Mouse (Mus musculus) embryonic facial prominence, embryonic 14.5 days (tissue): Measurements from ENCODE around the gene Ttc7b. TPM values are rescaled to one million over a fixed set of nuclear protein-coding genes. Genes with fewer than 3 reads are reported as not detected.

Experiments
- ATAC-seq: fragments of 200-750 bp; cut with Nextera tagmentation; 2 replicates; pipeline ENCODE4 v1.8.0; 2017; ENCODE audit warnings: low read depth, moderate number of reproducible peaks, moderate TSS enrichment
- DNase-seq: peaks from one replicate; pipeline ENCODE4 v3.0.0-alpha.2; 2015; ENCODE audit warnings: low spot score
- H3K27ac ChIP-seq: fragments of 300-500 bp; sonication (generic); replicated peaks from 2 replicates; pipeline ENCODE4 v1.5.1; 2014; ENCODE audit warnings: low read depth, mild to moderate bottlenecking, low read length, moderate library complexity
- H3K27me3 ChIP-seq: fragments of 300-500 bp; sonication (generic); replicated peaks from 2 replicates; pipeline ENCODE4 v1.6.1; 2014; ENCODE audit warnings: low read length; ENCODE audit not compliant: control insufficient read depth, insufficient read depth
- H3K36me3 ChIP-seq: fragments of 300-500 bp; sonication (generic); 2 replicates; pipeline ENCODE4 v1.6.1; 2014; ENCODE audit warnings: low read length, mixed read lengths; ENCODE audit not compliant: control insufficient read depth, insufficient read depth
- H3K4me1 ChIP-seq: fragments of 300-500 bp; sonication (generic); 2 replicates; pipeline ENCODE4 v1.6.1; 2014; ENCODE audit warnings: antibody characterized with exemption, low read length; ENCODE audit not compliant: control insufficient read depth, insufficient read depth
- H3K4me2 ChIP-seq: fragments of 300-500 bp; sonication (generic); 2 replicates; pipeline ENCODE4 v1.6.1; 2014; ENCODE audit warnings: low read depth, mild to moderate bottlenecking, low read length, moderate library complexity, mixed read lengths
- H3K4me3 ChIP-seq: fragments of 300-500 bp; sonication (generic); 2 replicates; pipeline ENCODE4 v1.5.1; 2014; ENCODE audit warnings: low read depth, mild to moderate bottlenecking, low read length
- H3K9ac ChIP-seq: fragments of 300-500 bp; sonication (generic); 2 replicates; pipeline ENCODE4 v1.6.1; 2014; ENCODE audit warnings: low read depth, mild to moderate bottlenecking, low read length, moderate library complexity, mixed read lengths
- H3K9me3 ChIP-seq: fragments of 300-500 bp; sonication (generic); 2 replicates; pipeline ENCODE4 v1.6.1; 2016; ENCODE audit warnings: low read length; ENCODE audit not compliant: control insufficient read depth
- WGBS: fragments of 180-500 bp; shearing (Covaris S2); extraction: QIAGEN DNeasy Blood & Tissue Kit; methylation state at CpG from one replicate; pipeline ENCODE4 v1.1.7; 2014; 5-methylcytosine and 5-hydroxymethylcytosine counted together
- polyA plus RNA-seq: library from polyadenylated mRNA; unstranded; fragments of >200 nt; fragmentation: Nextera tagmentation; extraction: Ambion mirVana; gene quantifications from 2 replicates; pipeline ENCODE4 v1.2.1, GENCODE M21; 2014

Gene Ttc7b
- polyA plus RNA-seq, 1 experiment from 2014 or later: 6.6 TPM

GRCm38 (mm10) chr12:100469503-100470293 lies 50.9 kb downstream of the Ttc7b start:
- Histone ChIP-seq H3K4me3 (no peak overlapping the region), H3K9ac (no peak overlapping the region), H3K4me1 (no peaks in the 10 kb centered on the region), H3K36me3 (peaks cover 8% of the 10 kb centered on the region), H3K27ac (no peak overlapping the region), H3K4me2 (no peak overlapping the region), H3K27me3 (no peaks in the 10 kb centered on the region), H3K9me3 (no peaks in the 10 kb centered on the region)
- ATAC-seq (no peak), DNase-seq (no peak)
- WGBS: 84% methylated on average over 7 of the region's 7 CpGs

GRCm38 (mm10) chr12:100465101-100465715 lies 55.4 kb downstream of the Ttc7b start:
- 65% methylated on average over 1 of the region's 4 CpGs for WGBS

GRCm38 (mm10) chr12:100457701-100458100 lies 62.9 kb downstream of the Ttc7b start:
- H3K27ac ChIP-seq: no peak overlapping the region
- H3K27me3 ChIP-seq: no peaks in the 10 kb centered on the region
- no peak overlapping the region for H3K4me2 ChIP-seq
- no peaks in the 10 kb centered on the region for H3K36me3 ChIP-seq
- H3K9ac ChIP-seq: no peak overlapping the region
- H3K9me3 ChIP-seq: no peaks in the 10 kb centered on the region
- H3K4me3 ChIP-seq: no peak overlapping the region
- 95% methylated on average over 7 of the region's 7 CpGs for WGBS
- ATAC-seq: no peak
- H3K4me1 ChIP-seq: no peaks in the 10 kb centered on the region
- no peak for DNase-seq

More at GRCm38 (mm10) chr12:100465101-100465715, 55.4 kb downstream of the Ttc7b start:
- Histone ChIP-seq H3K27me3 (no peaks in the 10 kb centered on the region), H3K4me3 (no peak overlapping the region), H3K9ac (no peak overlapping the region), H3K4me1 (no peaks in the 10 kb centered on the region), H3K27ac (no peak overlapping the region), H3K9me3 (no peaks in the 10 kb centered on the region), H3K4me2 (no peak overlapping the region), H3K36me3 (peaks cover 8% of the 10 kb centered on the region)
- DNase-seq (no peak), ATAC-seq (no peak)

GRCm38 (mm10) chr12:100456257-100456975 lies 64.2 kb downstream of the Ttc7b start:
- H3K4me1 ChIP-seq: no peaks in the 10 kb centered on the region
- H3K4me3 ChIP-seq: no peak overlapping the region
- no peaks in the 10 kb centered on the region for H3K36me3 ChIP-seq
- ATAC-seq (no peak), DNase-seq (no peak)
- H3K4me2 ChIP-seq: no peak overlapping the region
- H3K27ac ChIP-seq: no peak overlapping the region
- no peaks in the 10 kb centered on the region for H3K9me3 ChIP-seq
- WGBS: 65% methylated on average over 10 of the region's 10 CpGs
- H3K9ac ChIP-seq: no peak overlapping the region
- H3K27me3 ChIP-seq: no peaks in the 10 kb centered on the region

GRCm38 (mm10) chr12:100455453-100455852 lies 65.2 kb downstream of the Ttc7b start:
- no peaks in the 10 kb centered on the region for H3K36me3 ChIP-seq
- ATAC-seq: peak; percentile 72; the same call in 1 of the 2 replicates
- H3K27me3 ChIP-seq: no peaks in the 10 kb centered on the region
- no peaks in the 10 kb centered on the region for H3K4me1 ChIP-seq
- WGBS: 65% methylated on average over 2 of the region's 2 CpGs
- no peak overlapping the region for H3K4me2 ChIP-seq
- no peaks in the 10 kb centered on the region for H3K9me3 ChIP-seq
- H3K27ac ChIP-seq: no peak overlapping the region
- no peak overlapping the region for H3K9ac ChIP-seq
- DNase-seq: no peak
- H3K4me3 ChIP-seq: no peak overlapping the region

- no peak overlapping the region for H3K9ac ChIP-seq
- H3K4me3 ChIP-seq: no peak overlapping the region
- H3K27me3 ChIP-seq: no peaks in the 10 kb centered on the region
- WGBS: 34% methylated on average over 12 of the region's 12 CpGs
- peaks cover 12% of the 10 kb centered on the region; the same call in 1 of the 2 replicates for H3K4me1 ChIP-seq
- H3K9me3 ChIP-seq: no peaks in the 10 kb centered on the region
- peak overlapping the region; percentile 44 for H3K27ac ChIP-seq
- DNase-seq (peak; percentile 43), ATAC-seq (peak; percentile 41; the same call in 1 of the 2 replicates)
- H3K4me2 ChIP-seq: peak overlapping the region; percentile 0; the same call in 1 of the 2 replicates
- H3K36me3 ChIP-seq: peaks cover 5% of the 10 kb centered on the region; the same call in 1 of the 2 replicates
Observed at GRCm38 (mm10) chr12:100447701-100448277, 72.8 kb downstream of the Ttc7b start.

- WGBS: 60% methylated on average over 6 of the region's 6 CpGs
- no peak overlapping the region for H3K4me3 ChIP-seq
- no peaks in the 10 kb centered on the region for H3K9me3 ChIP-seq
- peaks cover 10% of the 10 kb centered on the region; the same call in 1 of the 2 replicates for H3K36me3 ChIP-seq
- DNase-seq: no peak
- ATAC-seq: no peak
- H3K4me2 ChIP-seq: 0 out of 2 replicates have a peak overlapping the region, but pooled peaks have one; percentile 0
- H3K27ac ChIP-seq: peak overlapping the region; percentile 44
- H3K4me1 ChIP-seq: peaks cover 12% of the 10 kb centered on the region; the same call in 1 of the 2 replicates
- H3K9ac ChIP-seq: no peak overlapping the region
- no peaks in the 10 kb centered on the region for H3K27me3 ChIP-seq
Observed at GRCm38 (mm10) chr12:100447161-100447560, 73.5 kb downstream of the Ttc7b start.

- H3K4me1 ChIP-seq: peaks cover 12% of the 10 kb centered on the region; the same call in 1 of the 2 replicates
- H3K27me3 ChIP-seq: no peaks in the 10 kb centered on the region
- ATAC-seq: no peak
- no peak for DNase-seq
- H3K9ac ChIP-seq: no peak overlapping the region
- 91% methylated on average over 7 of the region's 7 CpGs for WGBS
- peaks cover 10% of the 10 kb centered on the region; the same call in 1 of the 2 replicates for H3K36me3 ChIP-seq
- no peak overlapping the region for H3K4me2 ChIP-seq
- H3K4me3 ChIP-seq: no peak overlapping the region
- H3K27ac ChIP-seq: no peak overlapping the region
- H3K9me3 ChIP-seq: no peaks in the 10 kb centered on the region
Observed at GRCm38 (mm10) chr12:100445686-100446085, 74.9 kb downstream of the Ttc7b start.
